Mouse (Mus musculus) testis, adult 2 months (tissue): ENCODE data around the gene Disc1. TPM values are rescaled to one million over a fixed set of nuclear protein-coding genes. Genes with fewer than 3 reads are reported as not detected.

Experiments used
- H3K27ac ChIP-seq: fragments of 200-500 bp; 2 replicates; pipeline ENCODE4 v1.5.1; 2012; ENCODE audit warnings: low read depth, low read length; ENCODE audit not compliant: control insufficient read depth, insufficient read depth
- H3K27me3 ChIP-seq: fragments of 200-500 bp; 2 replicates; pipeline ENCODE4 v1.6.1; 2012; ENCODE audit warnings: mild to moderate bottlenecking, low read length, moderate library complexity; ENCODE audit not compliant: control insufficient read depth, insufficient read depth
- H3K36me3 ChIP-seq: fragments of 200-500 bp; 2 replicates; pipeline ENCODE4 v1.6.1; 2012; ENCODE audit warnings: mild to moderate bottlenecking, low read length; ENCODE audit not compliant: control insufficient read depth, insufficient read depth
- H3K4me1 ChIP-seq: fragments of 200-500 bp; 2 replicates; pipeline ENCODE4 v1.6.1; 2012; ENCODE audit warnings: low read length; ENCODE audit not compliant: control insufficient read depth, insufficient read depth
- H3K4me3 ChIP-seq: fragments of 200-500 bp; 2 replicates; pipeline ENCODE4 v1.5.1; 2012; ENCODE audit warnings: low read depth, mild to moderate bottlenecking, low read length, moderate library complexity, mixed read lengths; ENCODE audit not compliant: control insufficient read depth
- CTCF ChIP-seq: fragments of 200-500 bp; IDR thresholded peaks from 2 replicates; pipeline ENCODE4 v1.5.1; 2012; ENCODE audit warnings: low read depth, mild to moderate bottlenecking, inconsistent platforms, low read length, moderate library complexity; ENCODE audit not compliant: control insufficient read depth, insufficient read depth, insufficient replicate concordance
- POLR2A ChIP-seq: fragments of 200-500 bp; IDR thresholded peaks from 2 replicates; pipeline ENCODE4 v1.6.1; 2012; ENCODE audit warnings: low read depth, mild to moderate bottlenecking, inconsistent platforms, low read length, moderate library complexity; ENCODE audit not compliant: control insufficient read depth
- polyA plus RNA-seq: library from polyadenylated mRNA; depleted of rRNA; stranded (reverse); fragments of >200 nt; gene quantifications from 2 replicates; pipeline ENCODE4 v1.2.3, GENCODE M21; 2012; rRNA removed

Gene Disc1
- polyA plus RNA-seq, 1 experiment = 0.21 TPM

- H3K4me3 ChIP-seq = no peak overlapping the region
- no peaks in the 10 kb centered on the region for H3K36me3 ChIP-seq
- no peaks in the 10 kb centered on the region for H3K27me3 ChIP-seq
- no peak overlapping the region for H3K27ac ChIP-seq
- H3K4me1 ChIP-seq = peaks cover 3% of the 10 kb centered on the region
- no peak for TF ChIP-seq CTCF
- TF ChIP-seq POLR2A = no peak
These were observed 252.7 kb downstream of the Disc1 start for GRCm38 (mm10) chr8:125306665-125307064.

GRCm38 (mm10) chr8:125309985-125310384, 256.0 kb downstream of the Disc1 start:
- no peak overlapping the region for H3K4me3 ChIP-seq
- H3K4me1 ChIP-seq = peaks cover 3% of the 10 kb centered on the region
- TF ChIP-seq POLR2A (no peak), CTCF (no peak)
- H3K27ac ChIP-seq = no peak overlapping the region
- H3K27me3 ChIP-seq = no peaks in the 10 kb centered on the region
- H3K36me3 ChIP-seq = no peaks in the 10 kb centered on the region

Other genes starting within 250 kb of the Disc1 start
- 256 and 262 TPM in 2 replicates for gene Gnpat, start 191.2 kb upstream of the Disc1 start, polyA plus RNA-seq
- 7.6 and 9.5 TPM in 2 replicates for gene 2810004N23Rik, start 191.1 kb upstream of the Disc1 start, polyA plus RNA-seq
- gene Exoc8, start 156.5 kb upstream of the Disc1 start, polyA plus RNA-seq = 13.1 and 13.8 TPM in 2 replicates
- gene Sprtn, start 156.3 kb upstream of the Disc1 start, polyA plus RNA-seq = 119 and 129 TPM in 2 replicates
- gene Egln1, start 104.9 kb upstream of the Disc1 start, polyA plus RNA-seq = 3.8 and 4.2 TPM in 2 replicates
- 32.2 and 41.8 TPM in 2 replicates for gene Tsnax, start 41.2 kb upstream of the Disc1 start, polyA plus RNA-seq